Mouse (Mus musculus) liver, embryonic 14.5 days (tissue): ENCODE measurements around the gene Smarcb1. TPM values are rescaled to one million over a fixed set of nuclear protein-coding genes. Genes with fewer than 3 reads are reported as not detected.

Source experiments
- ATAC-seq: fragments of 200-750 bp; cut with Nextera tagmentation; 2 replicates; pipeline ENCODE4 v1.8.0; 2017; ENCODE audit warnings: moderate number of reproducible peaks, mild to moderate bottlenecking, moderate library complexity; ENCODE audit not compliant: insufficient read depth
- DNase-seq, 3 experiments: peaks; one replicate each; pipeline ENCODE4 v3.0.0-alpha.2; 2012 to 2013; ENCODE audit warnings: low read depth in 3 of 3, low spot score in 3 of 3
- H3K27ac ChIP-seq: fragments of 300-500 bp; sonication (generic); 2 replicates; pipeline ENCODE4 v1.5.1; 2014; ENCODE audit warnings: moderate library complexity, mild to moderate bottlenecking, control low read depth, inconsistent platforms
- H3K27me3 ChIP-seq: fragments of 300-500 bp; sonication (generic); 2 replicates; pipeline ENCODE4 v1.6.1; 2014; ENCODE audit warnings: mild to moderate bottlenecking, low read length, moderate library complexity; ENCODE audit not compliant: control insufficient read depth, insufficient read depth
- H3K36me3 ChIP-seq: fragments of 300-500 bp; sonication (generic); replicated peaks from 2 replicates; pipeline ENCODE4 v1.6.1; 2014; ENCODE audit warnings: low read depth; ENCODE audit not compliant: control insufficient read depth, insufficient read depth
- H3K4me1 ChIP-seq, 2 experiments: fragments of 200-500 bp in 1 of 2; fragments of 300-500 bp in 1 of 2; sonication (generic) in 1 of 2; replicated peaks; 2 replicates each; pipeline ENCODE4 v1.6.1; 2012 to 2014; ENCODE audit warnings: antibody characterized with exemption in 1 of 2, inconsistent platforms in 1 of 2, low read length in 1 of 2; ENCODE audit not compliant: control insufficient read depth in 2 of 2, insufficient read depth in 2 of 2
- H3K4me2 ChIP-seq: fragments of 300-500 bp; sonication (generic); 2 replicates; pipeline ENCODE4 v1.6.1; 2014; ENCODE audit warnings: low read depth, mild to moderate bottlenecking, control low read depth, moderate library complexity
- H3K4me3 ChIP-seq, 2 experiments: fragments of 200-500 bp in 1 of 2; fragments of 300-500 bp in 1 of 2; sonication (generic) in 1 of 2; 2 replicates each; pipeline ENCODE4 v1.5.1; 2012 to 2014; ENCODE audit warnings: low read depth in 2 of 2, low read length in 2 of 2, mild to moderate bottlenecking in 2 of 2, control low read depth in 1 of 2, inconsistent platforms in 1 of 2, moderate library complexity in 1 of 2; ENCODE audit not compliant: insufficient read depth in 1 of 2
- H3K9ac ChIP-seq: fragments of 300-500 bp; sonication (generic); replicated peaks from 2 replicates; pipeline ENCODE4 v1.6.1; 2014; ENCODE audit warnings: mild to moderate bottlenecking, control low read depth, moderate library complexity
- H3K9me3 ChIP-seq: fragments of 300-500 bp; sonication (generic); 2 replicates; pipeline ENCODE4 v1.6.1; 2016; ENCODE audit warnings: low read length, mixed read lengths; ENCODE audit not compliant: control insufficient read depth
- CTCF ChIP-seq: IDR thresholded peaks from 2 replicates; pipeline ENCODE4 v1.5.1; 2016; ENCODE audit warnings: antibody characterized with exemption, low read depth, control low read depth
- EP300 ChIP-seq: IDR thresholded peaks from 2 replicates; pipeline ENCODE4 v1.6.1; 2016; ENCODE audit warnings: antibody characterized with exemption, low read depth
- WGBS: fragments of 180-500 bp; shearing (Covaris S2); extraction: QIAGEN DNeasy Blood & Tissue Kit; methylation state at CpG from one replicate; pipeline ENCODE4 v1.1.7; 2014; ENCODE audit not compliant: insufficient replicate concordance; 5-methylcytosine and 5-hydroxymethylcytosine counted together
- polyA plus RNA-seq, 2 experiments: library from polyadenylated mRNA; depleted of rRNA in 1 of 2; stranded (reverse) in 1 of 2; unstranded in 1 of 2; fragments of >200 nt; fragmentation: Nextera tagmentation in 1 of 2; extraction: Ambion mirVana in 1 of 2; gene quantifications; 2 replicates each; pipeline versions ENCODE4 v1.2.1 to v1.2.3; 2012 to 2014

Gene Smarcb1
- polyA plus RNA-seq, 2 experiments: 28.5 to 47.7 TPM

DNA sequence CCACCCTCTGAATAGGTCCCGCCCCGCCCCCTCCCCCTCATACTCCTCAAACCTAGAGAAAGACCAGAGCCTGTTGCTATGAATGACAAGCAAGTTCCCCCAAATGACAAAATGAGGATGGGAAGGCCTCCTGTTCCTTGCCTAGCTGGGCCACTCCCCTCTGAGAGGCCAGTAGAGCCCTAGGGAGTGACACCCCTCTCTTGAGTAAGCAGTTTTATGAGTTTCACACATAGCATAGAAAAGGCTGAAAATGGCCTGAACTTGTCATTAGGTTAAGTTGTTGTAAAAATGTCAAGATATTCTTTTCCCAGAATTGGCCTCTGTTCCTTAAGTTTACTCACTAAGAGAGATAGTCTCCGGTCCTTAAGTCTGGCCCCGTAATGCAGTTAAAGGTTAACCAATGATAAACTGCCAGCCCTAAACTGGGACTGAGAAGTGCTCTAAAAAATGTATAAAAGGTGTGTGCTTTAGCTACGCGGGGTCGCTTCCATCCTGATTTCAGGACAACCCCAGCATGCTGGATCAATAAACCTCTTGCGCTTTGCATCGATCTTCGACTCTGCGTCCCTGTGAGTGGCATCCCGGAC, 68.8 kb downstream of the Smarcb1 start:
- Histone ChIP-seq H3K4me3 (no peak overlapping the region), H3K27ac (no peak overlapping the region), H3K4me1 (peaks cover 0 to under 1% of the 10 kb centered on the region in 2 experiments; a peak in 1 of 4 replicates), H3K9ac (no peak overlapping the region), H3K9me3 (no peaks in the 10 kb centered on the region), H3K36me3 (0 out of 2 replicates have a peak, but pooled peaks cover 1% of the 10 kb centered on the region), H3K27me3 (no peaks in the 10 kb centered on the region), H3K4me2 (no peak overlapping the region)
- 79% methylated on average over 12 of the region's 12 CpGs for WGBS
- no peak for DNase-seq
- ATAC-seq: no peak; the same call in 1 of the 2 replicates
- TF ChIP-seq CTCF (no peak), EP300 (no peak)

- Histone ChIP-seq H3K27ac (no peak overlapping the region), H3K36me3 (no peaks in the 10 kb centered on the region), H3K4me2 (no peak overlapping the region), H3K27me3 (no peaks in the 10 kb centered on the region), H3K4me3 (no peak overlapping the region), H3K4me1 (peaks cover 0 to under 1% of the 10 kb centered on the region in 2 experiments; a peak in 2 of 4 replicates), H3K9ac (no peak overlapping the region), H3K9me3 (no peaks in the 10 kb centered on the region)
- 67% methylated on average over 3 of the region's 3 CpGs for WGBS
- no peak for DNase-seq
- no peak for ATAC-seq
- TF ChIP-seq EP300: no peak
- no peak for TF ChIP-seq CTCF
These were observed 69.7 kb downstream of the Smarcb1 start for GRCm38 (mm10) chr10:75851681-75852080.

DNA sequence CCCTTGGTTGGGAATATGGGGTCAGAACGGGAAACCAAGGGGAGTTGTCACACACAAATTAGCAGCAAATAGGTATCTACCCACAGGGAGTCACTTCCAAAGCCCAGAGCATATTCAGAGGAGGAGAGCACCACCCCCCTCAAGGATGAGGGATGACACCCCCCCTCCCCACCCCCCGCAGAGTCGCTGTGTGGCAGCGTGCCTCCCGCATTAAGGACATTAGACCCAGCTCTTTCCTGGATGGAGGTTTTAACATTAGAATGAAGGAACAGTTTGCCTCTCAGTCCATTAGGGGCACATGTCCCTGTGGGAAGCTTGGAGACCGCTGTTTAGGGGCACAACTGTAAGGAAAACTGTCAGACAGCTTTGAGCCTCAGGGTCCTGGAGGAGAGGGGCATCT, 70.3 kb downstream of the Smarcb1 start:
- Histone ChIP-seq H3K4me3 (no peak overlapping the region), H3K9ac (no peak overlapping the region), H3K4me2 (no peak overlapping the region), H3K36me3 (no peaks in the 10 kb centered on the region), H3K27ac (no peak overlapping the region), H3K9me3 (no peaks in the 10 kb centered on the region), H3K4me1 (peaks cover 6 to 7% of the 10 kb centered on the region in 2 experiments), H3K27me3 (no peaks in the 10 kb centered on the region)
- 23% methylated on average over 6 of the region's 6 CpGs for WGBS
- ATAC-seq: no peak
- no peak for DNase-seq
- no peak for TF ChIP-seq EP300
- TF ChIP-seq CTCF: no peak

DNA sequence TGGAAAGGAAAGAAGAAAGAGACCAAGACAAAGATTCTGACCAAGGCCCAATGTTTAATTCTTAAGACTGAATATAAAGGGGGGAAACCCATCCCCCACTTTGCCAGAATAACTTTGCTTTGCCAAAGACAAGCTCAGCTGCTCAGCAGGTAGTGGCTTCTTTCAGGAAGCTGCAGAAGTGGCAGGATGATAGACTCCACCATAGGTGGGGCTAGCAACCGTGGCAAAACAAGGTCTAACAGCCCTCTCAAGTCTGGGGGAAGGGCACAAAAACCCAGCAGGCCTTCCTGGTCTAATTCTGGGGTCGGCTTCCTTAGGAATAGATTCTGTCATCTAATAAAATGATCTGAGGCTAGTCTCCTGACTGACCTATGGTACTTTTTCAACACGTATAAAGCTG, 73.0 kb downstream of the Smarcb1 start:
- no peaks in the 10 kb centered on the region for H3K27me3 ChIP-seq
- no peak overlapping the region for H3K4me3 ChIP-seq
- peaks cover 24 to 25% of the 10 kb centered on the region in 2 experiments for H3K4me1 ChIP-seq
- ATAC-seq (no peak), DNase-seq (no peak)
- no peak overlapping the region for H3K27ac ChIP-seq
- no peak for TF ChIP-seq CTCF
- TF ChIP-seq EP300: no peak
- H3K9me3 ChIP-seq: no peaks in the 10 kb centered on the region
- WGBS: 32% methylated on average over 3 of the region's 3 CpGs
- H3K4me2 ChIP-seq: no peak overlapping the region
- no peaks in the 10 kb centered on the region for H3K36me3 ChIP-seq
- no peak overlapping the region for H3K9ac ChIP-seq

Other genes with a start within 250 kb of the Smarcb1 start
- gene Cabin1, start 157.3 kb downstream of the Smarcb1 start, polyA plus RNA-seq (2012; rRNA removed): 11.2 and 11.3 TPM in 2 replicates
- 12.0 and 13.7 TPM in 2 replicates for gene Cabin1, start 157.3 kb downstream of the Smarcb1 start, polyA plus RNA-seq (2014; fragmentation: Nextera tagmentation; extraction: Ambion mirVana)
- 116 and 138 TPM in 2 replicates for gene Ddt, start 148.2 kb downstream of the Smarcb1 start, polyA plus RNA-seq (2012; rRNA removed)
- gene Ddt, start 148.2 kb downstream of the Smarcb1 start, polyA plus RNA-seq (2014; fragmentation: Nextera tagmentation; extraction: Ambion mirVana): 169 and 176 TPM in 2 replicates
- 0.04 TPM in 1 of 2 replicates, not detected in the other for gene Gm20441, start 140.7 kb downstream of the Smarcb1 start, polyA plus RNA-seq (2012; rRNA removed)
- not detected in 2 replicates for gene Gm20441, start 140.7 kb downstream of the Smarcb1 start, polyA plus RNA-seq (2014; fragmentation: Nextera tagmentation; extraction: Ambion mirVana)
- 5.3 and 5.5 TPM in 2 replicates for gene Gstt3, start 140.2 kb downstream of the Smarcb1 start, polyA plus RNA-seq (2012; rRNA removed)
- 9.4 and 12.0 TPM in 2 replicates for gene Gstt3, start 140.2 kb downstream of the Smarcb1 start, polyA plus RNA-seq (2014; fragmentation: Nextera tagmentation; extraction: Ambion mirVana)
- 71.5 and 90.6 TPM in 2 replicates for gene Gstt1, start 123.0 kb downstream of the Smarcb1 start, polyA plus RNA-seq (2012; rRNA removed)
- 68.8 and 75.7 TPM in 2 replicates for gene Gstt1, start 123.0 kb downstream of the Smarcb1 start, polyA plus RNA-seq (2014; fragmentation: Nextera tagmentation; extraction: Ambion mirVana)
- gene Gstt4, start 99.1 kb downstream of the Smarcb1 start, polyA plus RNA-seq (2012; rRNA removed): not detected in 2 replicates
- gene Gstt4, start 99.1 kb downstream of the Smarcb1 start, polyA plus RNA-seq (2014; fragmentation: Nextera tagmentation; extraction: Ambion mirVana): 0.10 TPM in 1 of 2 replicates, not detected in the other
- 33.8 and 36.4 TPM in 2 replicates for gene Gstt2, start 84.2 kb downstream of the Smarcb1 start, polyA plus RNA-seq (2012; rRNA removed)
- 42.7 and 43.7 TPM in 2 replicates for gene Gstt2, start 84.2 kb downstream of the Smarcb1 start, polyA plus RNA-seq (2014; fragmentation: Nextera tagmentation; extraction: Ambion mirVana)
- gene Mif, start 61.4 kb downstream of the Smarcb1 start, polyA plus RNA-seq (2012; rRNA removed): 846 and 879 TPM in 2 replicates
- gene Mif, start 61.4 kb downstream of the Smarcb1 start, polyA plus RNA-seq (2014; fragmentation: Nextera tagmentation; extraction: Ambion mirVana): 746 and 755 TPM in 2 replicates
- gene Derl3, start 28.2 kb downstream of the Smarcb1 start, polyA plus RNA-seq (2012; rRNA removed): 0.23 and 0.47 TPM in 2 replicates
- gene Derl3, start 28.2 kb downstream of the Smarcb1 start, polyA plus RNA-seq (2014; fragmentation: Nextera tagmentation; extraction: Ambion mirVana): 0.18 TPM in 1 of 2 replicates, not detected in the other
- gene Chchd10, start 11.5 kb upstream of the Smarcb1 start, polyA plus RNA-seq (2012; rRNA removed): 55.8 and 72.9 TPM in 2 replicates
- 106 and 111 TPM in 2 replicates for gene Chchd10, start 11.5 kb upstream of the Smarcb1 start, polyA plus RNA-seq (2014; fragmentation: Nextera tagmentation; extraction: Ambion mirVana)
- gene Mmp11, start 14.9 kb upstream of the Smarcb1 start, polyA plus RNA-seq (2012; rRNA removed): 1.3 and 1.5 TPM in 2 replicates
- 1.1 and 1.5 TPM in 2 replicates for gene Mmp11, start 14.9 kb upstream of the Smarcb1 start, polyA plus RNA-seq (2014; fragmentation: Nextera tagmentation; extraction: Ambion mirVana)
- gene Gm867, start 19.1 kb upstream of the Smarcb1 start, polyA plus RNA-seq (2012; rRNA removed): 22.5 and 27.6 TPM in 2 replicates
- 20.9 and 21.9 TPM in 2 replicates for gene Gm867, start 19.1 kb upstream of the Smarcb1 start, polyA plus RNA-seq (2014; fragmentation: Nextera tagmentation; extraction: Ambion mirVana)
- 0.85 and 2.1 TPM in 2 replicates for gene Vpreb3, start 21.4 kb upstream of the Smarcb1 start, polyA plus RNA-seq (2012; rRNA removed)
- gene Vpreb3, start 21.4 kb upstream of the Smarcb1 start, polyA plus RNA-seq (2014; fragmentation: Nextera tagmentation; extraction: Ambion mirVana): 2.5 and 2.9 TPM in 2 replicates
- gene Gm5134, start 32.9 kb upstream of the Smarcb1 start, polyA plus RNA-seq (2012; rRNA removed): 0.08 and 0.10 TPM in 2 replicates
- gene Gm5134, start 32.9 kb upstream of the Smarcb1 start, polyA plus RNA-seq (2014; fragmentation: Nextera tagmentation; extraction: Ambion mirVana): 0.08 TPM in 1 of 2 replicates, not detected in the other
- 6.8 and 7.1 TPM in 2 replicates for gene Zfp280b, start 111.0 kb upstream of the Smarcb1 start, polyA plus RNA-seq (2012; rRNA removed)
- 9.6 and 10.1 TPM in 2 replicates for gene Zfp280b, start 111.0 kb upstream of the Smarcb1 start, polyA plus RNA-seq (2014; fragmentation: Nextera tagmentation; extraction: Ambion mirVana)
- 0.08 and 0.10 TPM in 2 replicates for gene Slc5a4b, start 189.3 kb upstream of the Smarcb1 start, polyA plus RNA-seq (2012; rRNA removed)
- gene Slc5a4b, start 189.3 kb upstream of the Smarcb1 start, polyA plus RNA-seq (2014; fragmentation: Nextera tagmentation; extraction: Ambion mirVana): 0.03 and 0.18 TPM in 2 replicates
- 0.03 and 0.04 TPM in 2 replicates for gene Slc5a4a, start 225.8 kb upstream of the Smarcb1 start, polyA plus RNA-seq (2012; rRNA removed)
- not detected in 2 replicates for gene Slc5a4a, start 225.8 kb upstream of the Smarcb1 start, polyA plus RNA-seq (2014; fragmentation: Nextera tagmentation; extraction: Ambion mirVana)